Mouse (Mus musculus) heart, embryonic 16.5 days (tissue): ENCODE results near the gene Tpk1. TPM values are rescaled to one million over a fixed set of nuclear protein-coding genes. Genes with fewer than 3 reads are reported as not detected.

ENCODE experiments used
- ATAC-seq: fragments of 200-750 bp; cut with Nextera tagmentation; replicated peaks from 2 replicates; pipeline ENCODE4 v1.8.0; 2017; ENCODE audit warnings: moderate number of reproducible peaks; ENCODE audit not compliant: insufficient read depth, low FRiP score; ENCODE audit errors: extremely low read depth
- H3K27ac ChIP-seq: fragments of 300-500 bp; sonication (generic); 2 replicates; pipeline ENCODE4 v1.5.1; 2014; ENCODE audit warnings: mild to moderate bottlenecking, low read length, control low read depth, moderate library complexity
- H3K27me3 ChIP-seq: fragments of 300-500 bp; sonication (generic); 2 replicates; pipeline ENCODE4 v1.6.1; 2014; ENCODE audit warnings: low read length, mixed read lengths; ENCODE audit not compliant: control insufficient read depth, insufficient read depth
- H3K36me3 ChIP-seq: fragments of 300-500 bp; sonication (generic); 2 replicates; pipeline ENCODE4 v1.6.1; 2014; ENCODE audit not compliant: control insufficient read depth, insufficient read depth
- H3K4me1 ChIP-seq: fragments of 300-500 bp; sonication (generic); 2 replicates; pipeline ENCODE4 v1.6.1; 2014; ENCODE audit warnings: low read length, mixed read lengths; ENCODE audit not compliant: control insufficient read depth, insufficient read depth
- H3K4me2 ChIP-seq: fragments of 300-500 bp; sonication (generic); 2 replicates; pipeline ENCODE4 v1.6.1; 2014; ENCODE audit warnings: low read depth, mild to moderate bottlenecking, control low read depth, low read length
- H3K4me3 ChIP-seq: fragments of 300-500 bp; sonication (generic); 2 replicates; pipeline ENCODE4 v1.5.1; 2014; ENCODE audit warnings: mild to moderate bottlenecking, control low read depth, low read length
- H3K9ac ChIP-seq: fragments of 300-500 bp; sonication (generic); 2 replicates; pipeline ENCODE4 v1.6.1; 2014; ENCODE audit warnings: low read length, control low read depth
- H3K9me3 ChIP-seq: fragments of 300-500 bp; sonication (generic); replicated peaks from 2 replicates; pipeline ENCODE4 v1.6.1; 2016; ENCODE audit warnings: low read length; ENCODE audit not compliant: control insufficient read depth
- WGBS: fragments of 180-500 bp; shearing (Covaris S2); extraction: QIAGEN DNeasy Blood & Tissue Kit; methylation state at CpG from one replicate; pipeline ENCODE4 v1.1.7; 2014; 5-methylcytosine and 5-hydroxymethylcytosine counted together
- polyA plus RNA-seq: library from polyadenylated mRNA; unstranded; fragments of >200 nt; fragmentation: Nextera tagmentation; extraction: Ambion mirVana; gene quantifications from 2 replicates; pipeline ENCODE4 v1.2.1, GENCODE M21; 2015

Gene Tpk1
- polyA plus RNA-seq, 1 experiment from 2014 or later, result 7.7 TPM

DNA sequence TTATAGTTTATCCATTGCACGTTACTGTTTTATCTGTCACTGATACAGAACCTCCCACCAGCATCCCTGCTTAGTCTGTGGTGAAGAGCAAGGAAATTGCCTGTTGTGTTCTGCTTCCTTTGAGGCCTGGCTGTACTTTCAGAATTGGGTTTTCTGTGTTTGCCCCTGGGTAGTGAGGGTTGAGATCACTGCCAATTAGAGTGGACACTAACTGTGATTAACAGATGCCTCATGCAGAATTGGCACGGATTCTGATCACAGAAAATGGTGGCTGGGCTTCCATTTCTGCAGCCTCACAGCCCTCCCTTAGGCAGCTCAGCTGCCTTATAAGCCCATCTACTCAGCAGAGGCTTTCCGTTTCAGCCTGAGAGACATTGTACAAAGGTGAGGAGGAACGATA is 332.6 kb downstream of the Tpk1 start:
- H3K4me1 ChIP-seq, result peaks cover 12% of the 10 kb centered on the region
- H3K4me3 ChIP-seq, result no peak overlapping the region
- 61% methylated on average over 4 of the region's 4 CpGs for WGBS
- no peak overlapping the region for H3K9ac ChIP-seq
- H3K9me3 ChIP-seq, result no peaks in the 10 kb centered on the region
- H3K27me3 ChIP-seq, result no peaks in the 10 kb centered on the region
- H3K27ac ChIP-seq, result no peak overlapping the region
- no peak overlapping the region for H3K4me2 ChIP-seq
- no peak for ATAC-seq
- no peaks in the 10 kb centered on the region for H3K36me3 ChIP-seq

- WGBS, result 65% methylated on average over 8 of the region's 8 CpGs
- ATAC-seq, result no peak
- H3K4me1 ChIP-seq, result no peaks in the 10 kb centered on the region
- no peaks in the 10 kb centered on the region for H3K9me3 ChIP-seq
- no peak overlapping the region for H3K9ac ChIP-seq
- H3K36me3 ChIP-seq, result no peaks in the 10 kb centered on the region
- H3K4me2 ChIP-seq, result no peak overlapping the region
- no peak overlapping the region for H3K4me3 ChIP-seq
- no peaks in the 10 kb centered on the region for H3K27me3 ChIP-seq
- no peak overlapping the region for H3K27ac ChIP-seq
These were observed 353.0 kb downstream of the Tpk1 start for GRCm38 (mm10) chr6:43312961-43313656.

- Histone ChIP-seq H3K9me3 (no peaks in the 10 kb centered on the region), H3K4me2 (no peak overlapping the region), H3K36me3 (no peaks in the 10 kb centered on the region), H3K4me1 (no peaks in the 10 kb centered on the region), H3K27me3 (no peaks in the 10 kb centered on the region), H3K27ac (no peak overlapping the region), H3K4me3 (no peak overlapping the region), H3K9ac (no peak overlapping the region)
- no peak for ATAC-seq
These were observed 353.5 kb downstream of the Tpk1 start for GRCm38 (mm10) chr6:43312546-43312945.

GRCm38 (mm10) chr6:43310071-43310470 is 356.0 kb downstream of the Tpk1 start:
- Histone ChIP-seq H3K9me3 (no peaks in the 10 kb centered on the region), H3K4me1 (no peaks in the 10 kb centered on the region), H3K27me3 (no peaks in the 10 kb centered on the region), H3K4me3 (no peak overlapping the region), H3K27ac (no peak overlapping the region), H3K36me3 (no peaks in the 10 kb centered on the region), H3K9ac (no peak overlapping the region), H3K4me2 (no peak overlapping the region)
- ATAC-seq, result no peak
- WGBS, result 51% methylated on average over 6 of the region's 6 CpGs

DNA sequence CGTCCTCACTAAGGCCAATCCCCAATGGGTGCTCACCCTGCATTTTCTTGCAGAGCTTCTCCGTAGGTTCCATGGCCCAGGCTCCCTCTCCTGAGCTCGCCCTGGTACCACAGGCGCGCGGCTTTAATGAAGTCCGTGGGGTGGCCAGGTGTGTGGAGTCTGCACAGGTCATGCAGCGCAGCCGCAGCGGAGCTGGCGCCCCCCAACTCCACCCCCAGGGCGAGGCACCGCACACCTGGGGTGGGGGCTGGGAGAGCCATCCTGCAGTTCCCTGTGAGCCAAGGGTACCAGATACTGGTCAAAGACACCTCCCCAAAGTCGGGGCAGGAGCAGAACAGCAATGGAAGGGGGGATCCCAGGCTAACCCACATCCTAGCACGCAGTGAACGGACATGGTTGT is 356.6 kb downstream of the Tpk1 start, which contains the start of gene Nobox:
Nobox (minus strand) TSS at position 101 of the 400 bp plus-strand sequence.
- H3K9ac ChIP-seq, result no peak within 1 kb of the TSS
- H3K4me2 ChIP-seq, result no peak within 1 kb of the TSS
- 58% methylated on average over 16 of the region's 16 CpGs for WGBS
- H3K27me3 ChIP-seq, result no peaks in the 10 kb centered on the region
- H3K4me1 ChIP-seq, result no peaks in the 10 kb centered on the region
- no peak within 1 kb of the TSS for H3K4me3 ChIP-seq
- ATAC-seq, result 0 out of 2 replicates have a peak, but pooled peaks have one; percentile 18
- H3K9me3 ChIP-seq, result no peaks in the 10 kb centered on the region
- H3K36me3 ChIP-seq, result no peaks in the 10 kb centered on the region
- H3K27ac ChIP-seq, result no peak within 1 kb of the TSS

GRCm38 (mm10) chr6:43297508-43297850 is 368.6 kb downstream of the Tpk1 start:
- H3K4me3 ChIP-seq, result no peak overlapping the region
- no peaks in the 10 kb centered on the region; the same call in 1 of the 2 replicates for H3K4me1 ChIP-seq
- WGBS, result 35% methylated on average over 2 of the region's 2 CpGs
- no peak overlapping the region for H3K27ac ChIP-seq
- no peaks in the 10 kb centered on the region for H3K9me3 ChIP-seq
- H3K27me3 ChIP-seq, result no peaks in the 10 kb centered on the region
- H3K4me2 ChIP-seq, result no peak overlapping the region
- no peak for ATAC-seq
- no peak overlapping the region for H3K9ac ChIP-seq
- no peaks in the 10 kb centered on the region for H3K36me3 ChIP-seq

DNA sequence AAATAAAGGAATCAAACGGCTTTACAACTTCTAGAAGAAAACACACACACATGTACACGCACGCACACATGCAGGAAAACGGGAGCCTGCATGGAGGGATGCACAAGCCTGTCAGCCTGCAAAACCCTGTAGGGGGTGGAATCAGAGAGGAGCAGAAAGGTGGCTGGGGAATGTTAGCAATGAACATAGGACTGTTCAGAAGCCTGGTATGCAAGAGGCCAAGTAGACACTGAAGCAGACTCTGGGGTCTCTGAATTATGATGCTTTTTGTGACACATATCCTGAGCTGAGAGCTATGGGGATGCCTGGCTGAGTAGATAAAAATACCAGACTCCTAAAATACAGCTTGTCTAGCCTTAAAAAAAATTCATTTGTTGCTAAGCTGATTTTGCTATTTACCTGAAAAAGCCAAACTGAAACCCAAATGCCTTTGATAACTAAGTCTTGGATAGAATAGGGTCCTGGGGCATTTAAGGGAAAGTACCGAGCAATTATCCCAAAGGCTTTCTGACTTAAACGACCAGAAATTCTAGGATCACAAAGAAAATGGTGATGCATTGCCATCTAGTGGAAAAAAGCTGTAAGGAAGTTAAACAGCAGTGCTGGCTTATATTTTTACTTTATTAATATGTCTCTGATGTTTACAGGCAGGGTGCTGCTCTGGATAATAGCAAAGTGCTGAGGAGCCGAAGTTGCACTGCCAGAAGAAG is 369.1 kb downstream of the Tpk1 start:
- no peak overlapping the region for H3K27ac ChIP-seq
- no peak for ATAC-seq

GRCm38 (mm10) chr6:43295908-43296307 is 370.2 kb downstream of the Tpk1 start:
- ATAC-seq, result 0 out of 2 replicates have a peak, but pooled peaks have one; percentile 32

More for the DNA sequence above, 369.1 kb downstream of the Tpk1 start:
- Histone ChIP-seq H3K4me2 (no peak overlapping the region), H3K36me3 (no peaks in the 10 kb centered on the region), H3K4me1 (no peaks in the 10 kb centered on the region; the same call in 1 of the 2 replicates), H3K27me3 (no peaks in the 10 kb centered on the region), H3K4me3 (no peak overlapping the region), H3K9ac (no peak overlapping the region), H3K9me3 (no peaks in the 10 kb centered on the region)
- WGBS, result 34% methylated on average over 7 of the region's 7 CpGs

More at GRCm38 (mm10) chr6:43295908-43296307, 370.2 kb downstream of the Tpk1 start:
- no peak overlapping the region for H3K9ac ChIP-seq
- no peaks in the 10 kb centered on the region for H3K9me3 ChIP-seq
- H3K4me3 ChIP-seq, result no peak overlapping the region
- no peak overlapping the region for H3K4me2 ChIP-seq
- no peaks in the 10 kb centered on the region for H3K36me3 ChIP-seq
- no peaks in the 10 kb centered on the region for H3K27me3 ChIP-seq
- H3K27ac ChIP-seq, result no peak overlapping the region
- no peaks in the 10 kb centered on the region; the same call in 1 of the 2 replicates for H3K4me1 ChIP-seq
- 22% methylated on average over 5 of the region's 5 CpGs for WGBS
